Mouse (Mus musculus) thymus, postnatal 4 days (tissue): ENCODE measurements at regions not wholly inside any gene's neighbourhood (a gene's known extent, or its start where the extent isn't known, plus 50 kb on each side); places are given as distances from the start of the nearest gene placed in this dataset.

Source experiments
- DNase-seq: peaks from one replicate; pipeline ENCODE4 v3.0.0; 2021

- DNase-seq = no peak
These were observed 117.3 kb downstream of the Spry2 start for GRCm38 (mm10) chr14:105779349-105779748.

- no peak for DNase-seq
These were observed 122.9 kb downstream of the Spry2 start for GRCm38 (mm10) chr14:105773674-105774073.

- no peak for DNase-seq
These were observed 129.5 kb downstream of the Spry2 start for GRCm38 (mm10) chr14:105767100-105767499.

- no peak for DNase-seq
These were observed 143.9 kb downstream of the Spry2 start for GRCm38 (mm10) chr14:105752509-105753375.

GRCm38 (mm10) chr14:105751762-105752161 is 144.9 kb downstream of the Spry2 start:
- DNase-seq = no peak

GRCm38 (mm10) chr14:105744578-105744977 is 152.0 kb downstream of the Spry2 start:
- DNase-seq = no peak

GRCm38 (mm10) chr14:105744125-105744524 is 152.5 kb downstream of the Spry2 start:
- DNase-seq = no peak

GRCm38 (mm10) chr14:105740889-105741288 is 155.7 kb downstream of the Spry2 start:
- no peak for DNase-seq

GRCm38 (mm10) chr14:105738568-105738967 is 158.1 kb downstream of the Spry2 start:
- DNase-seq = no peak

GRCm38 (mm10) chr14:105736352-105736751 is 160.3 kb downstream of the Spry2 start:
- no peak for DNase-seq

GRCm38 (mm10) chr14:105734291-105734690 is 162.3 kb downstream of the Spry2 start:
- DNase-seq = no peak

GRCm38 (mm10) chr14:105733013-105733728 is 163.4 kb downstream of the Spry2 start:
- peak; percentile 49 for DNase-seq

- DNase-seq = peak; percentile 62
These were observed 164.2 kb downstream of the Spry2 start for GRCm38 (mm10) chr14:105732221-105733012.

GRCm38 (mm10) chr14:105730786-105731185 is 165.8 kb downstream of the Spry2 start:
- peak; percentile 30 for DNase-seq

- DNase-seq = no peak
These were observed 167.8 kb downstream of the Spry2 start for GRCm38 (mm10) chr14:105728841-105729240.

GRCm38 (mm10) chr14:105725741-105726140 is 170.9 kb downstream of the Spry2 start:
- no peak for DNase-seq

- no peak for DNase-seq
These were observed 173.7 kb downstream of the Spry2 start for GRCm38 (mm10) chr14:105722923-105723322.

GRCm38 (mm10) chr14:105721576-105721975 is 175.0 kb downstream of the Spry2 start:
- DNase-seq = no peak

GRCm38 (mm10) chr14:105720816-105721510 is 175.7 kb downstream of the Spry2 start:
- DNase-seq = no peak

- no peak for DNase-seq
These were observed 177.8 kb downstream of the Spry2 start for GRCm38 (mm10) chr14:105718676-105719441.

GRCm38 (mm10) chr14:105717821-105718220 is 178.8 kb downstream of the Spry2 start:
- no peak for DNase-seq

GRCm38 (mm10) chr14:105708691-105709090 is 187.9 kb downstream of the Spry2 start:
- no peak for DNase-seq
